Mouse (Mus musculus) kidney, postnatal 0 days (tissue): ENCODE measurements around the gene Trmt10a. TPM values are rescaled to one million over a fixed set of nuclear protein-coding genes. Genes with fewer than 3 reads are reported as not detected.

Experiments used
- ATAC-seq: fragments of 200-750 bp; cut with Nextera tagmentation; replicated peaks from 2 replicates; pipeline ENCODE4 v1.8.0; 2017; ENCODE audit warnings: low read depth, moderate number of reproducible peaks, moderate TSS enrichment, moderate library complexity; ENCODE audit not compliant: low FRiP score
- DNase-seq: peaks from one replicate; pipeline ENCODE4 v3.0.0-alpha.2; 2016; ENCODE audit warnings: low spot score
- H3K27ac ChIP-seq: fragments of 300-500 bp; sonication (generic); 2 replicates; pipeline ENCODE4 v1.5.1; 2014; ENCODE audit warnings: mild to moderate bottlenecking
- H3K27me3 ChIP-seq: fragments of 300-500 bp; sonication (generic); 2 replicates; pipeline ENCODE4 v1.6.1; 2014; ENCODE audit warnings: low read length, mixed read lengths; ENCODE audit not compliant: insufficient read depth
- H3K36me3 ChIP-seq: fragments of 300-500 bp; sonication (generic); 2 replicates; pipeline ENCODE4 v1.6.1; 2014; ENCODE audit warnings: low read length, mixed read lengths; ENCODE audit not compliant: insufficient read depth
- H3K4me1 ChIP-seq: fragments of 300-500 bp; sonication (generic); replicated peaks from 2 replicates; pipeline ENCODE4 v1.6.1; 2014; ENCODE audit warnings: antibody characterized with exemption, low read length, mixed read lengths; ENCODE audit not compliant: insufficient read depth
- H3K4me2 ChIP-seq: fragments of 300-500 bp; sonication (generic); 2 replicates; pipeline ENCODE4 v1.6.1; 2014; ENCODE audit warnings: mild to moderate bottlenecking, low read length, moderate library complexity, mixed read lengths
- H3K4me3 ChIP-seq: fragments of 300-500 bp; sonication (generic); replicated peaks from 2 replicates; pipeline ENCODE4 v1.5.1; 2014; ENCODE audit warnings: low read depth, low read length
- H3K9ac ChIP-seq: fragments of 300-500 bp; sonication (generic); 2 replicates; pipeline ENCODE4 v1.6.1; 2014; ENCODE audit warnings: low read depth, low read length
- H3K9me3 ChIP-seq: fragments of 300-500 bp; sonication (generic); replicated peaks from 2 replicates; pipeline ENCODE4 v1.6.1; 2016; ENCODE audit warnings: low read length, inconsistent platforms, mixed read lengths
- CTCF ChIP-seq: IDR thresholded peaks from 2 replicates; pipeline ENCODE4 v1.5.1; 2016; ENCODE audit warnings: antibody characterized with exemption, low read depth, mild to moderate bottlenecking, moderate library complexity
- WGBS: fragments of 180-500 bp; shearing (Covaris S2); extraction: QIAGEN DNeasy Blood & Tissue Kit; methylation state at CpG from one replicate; pipeline ENCODE4 v1.1.7; 2014; 5-methylcytosine and 5-hydroxymethylcytosine counted together
- polyA plus RNA-seq: library from polyadenylated mRNA; unstranded; fragments of >200 nt; fragmentation: Nextera tagmentation; extraction: Ambion mirVana; gene quantifications from 2 replicates; pipeline ENCODE4 v1.2.1, GENCODE M21; 2015

Gene Trmt10a
- polyA plus RNA-seq, 1 experiment from 2014 or later = 13.2 TPM

- H3K9ac ChIP-seq = 0 out of 2 replicates have a peak overlapping the region, but pooled peaks have one; percentile 37
- no peak for ATAC-seq
- no peaks in the 10 kb centered on the region for H3K27me3 ChIP-seq
- H3K4me1 ChIP-seq = 0 out of 2 replicates have a peak, but pooled peaks cover 5% of the 10 kb centered on the region
- 0 out of 2 replicates have a peak overlapping the region, but pooled peaks have one; percentile 46 for H3K4me2 ChIP-seq
- no peak for TF ChIP-seq CTCF
- H3K36me3 ChIP-seq = no peaks in the 10 kb centered on the region
- no peak for DNase-seq
- WGBS = 73% methylated on average over 7 of the region's 7 CpGs
- no peak overlapping the region for H3K27ac ChIP-seq
- no peak overlapping the region for H3K4me3 ChIP-seq
- no peaks in the 10 kb centered on the region for H3K9me3 ChIP-seq
Observed at GRCm38 (mm10) chr3:138198722-138199068, 55.4 kb downstream of the Trmt10a start.

- Histone ChIP-seq H3K27ac (no peak overlapping the region), H3K4me2 (no peak overlapping the region), H3K27me3 (no peaks in the 10 kb centered on the region), H3K36me3 (no peaks in the 10 kb centered on the region), H3K9ac (no peak overlapping the region), H3K4me3 (no peak overlapping the region), H3K4me1 (no peaks in the 10 kb centered on the region), H3K9me3 (no peaks in the 10 kb centered on the region)
- DNase-seq = no peak
- 89% methylated on average over 3 of the region's 3 CpGs for WGBS
- TF ChIP-seq CTCF = no peak
- ATAC-seq = no peak
Observed at GRCm38 (mm10) chr3:138208821-138209220, 65.6 kb downstream of the Trmt10a start.

Other genes with a start within 250 kb of the Trmt10a start
- gene Lamtor3, start 224.9 kb upstream of the Trmt10a start, polyA plus RNA-seq = 131 and 135 TPM in 2 replicates
- gene Dapp1, start 161.9 kb upstream of the Trmt10a start, polyA plus RNA-seq = 8.1 and 8.2 TPM in 2 replicates
- 0.13 and 0.18 TPM in 2 replicates for gene 1110002E22Rik, start 78.4 kb upstream of the Trmt10a start, polyA plus RNA-seq
- 0.08 and 0.14 TPM in 2 replicates for gene Gm5105, start 76.1 kb upstream of the Trmt10a start, polyA plus RNA-seq
- 6.9 and 7.0 TPM in 2 replicates for gene Mttp, start 1.5 kb downstream of the Trmt10a start, polyA plus RNA-seq
- 0.14 and 0.40 TPM in 2 replicates for gene 4930579F01Rik, start 50.4 kb downstream of the Trmt10a start, polyA plus RNA-seq
- 0.55 and 0.88 TPM in 2 replicates for gene Adh7, start 74.3 kb downstream of the Trmt10a start, polyA plus RNA-seq
- gene Adh1, start 117.5 kb downstream of the Trmt10a start, polyA plus RNA-seq = 147 and 160 TPM in 2 replicates
- 0.83 and 0.91 TPM in 2 replicates for gene Adh6a, start 169.8 kb downstream of the Trmt10a start, polyA plus RNA-seq
- gene Adh6b, start 198.3 kb downstream of the Trmt10a start, polyA plus RNA-seq = 0.54 and 0.75 TPM in 2 replicates